Mouse (Mus musculus): Measurements from ENCODE around the gene Mrpl36.

Gene Mrpl36

DNA sequence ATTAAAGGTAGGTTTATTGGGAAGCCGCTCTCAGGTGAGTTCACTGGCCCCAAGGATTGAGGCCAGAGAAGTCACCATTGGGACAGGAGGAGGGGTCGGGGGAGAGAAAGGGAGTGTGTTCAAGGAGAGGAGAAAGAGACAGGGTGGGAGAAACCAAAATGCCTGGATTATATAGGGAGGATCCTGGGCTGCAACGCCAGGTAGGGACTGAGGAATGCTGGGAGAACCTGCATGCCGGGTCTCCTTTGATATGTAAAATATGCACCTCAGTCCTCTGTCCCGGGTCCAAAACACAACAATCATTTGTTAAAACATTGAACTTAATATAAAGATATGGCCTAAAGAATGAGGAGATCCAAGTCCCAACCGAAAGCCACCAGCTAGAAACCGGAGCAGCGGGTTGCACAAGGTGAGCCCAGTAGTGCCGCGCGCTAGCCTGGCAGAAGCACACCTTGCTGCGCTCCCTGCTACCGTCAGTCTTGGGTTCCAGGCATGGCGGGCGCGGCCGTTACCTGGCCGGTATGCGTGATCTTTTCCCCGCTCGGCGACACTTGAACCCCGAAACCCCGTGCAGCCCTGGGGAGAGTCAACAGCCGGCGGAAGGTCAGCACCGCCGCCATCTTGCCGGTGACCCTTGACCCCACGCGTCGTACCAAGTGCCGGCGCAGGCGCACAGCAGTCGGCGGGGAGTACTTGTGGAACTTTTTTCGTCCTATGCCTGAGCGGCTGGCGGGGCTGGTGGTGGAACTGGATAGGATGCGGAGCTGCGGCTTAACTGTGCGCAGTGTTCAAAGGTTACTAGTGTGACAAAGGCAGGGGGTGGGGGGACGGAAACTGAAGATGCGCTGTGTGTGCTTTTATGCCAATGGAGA is at the start of gene Mrpl36, which contains the start of gene Ndufs6:
Gene Mrpl36 (plus strand): TSS at position 687 of the 872 bp plus-strand sequence.
Gene Ndufs6 (minus strand): TSS at position 716 of the 872 bp plus-strand sequence.
- DNase-seq (ENCODE audit: low read depth in 2 of 2, low spot score in 2 of 2): peak; percentile 92

DNA sequence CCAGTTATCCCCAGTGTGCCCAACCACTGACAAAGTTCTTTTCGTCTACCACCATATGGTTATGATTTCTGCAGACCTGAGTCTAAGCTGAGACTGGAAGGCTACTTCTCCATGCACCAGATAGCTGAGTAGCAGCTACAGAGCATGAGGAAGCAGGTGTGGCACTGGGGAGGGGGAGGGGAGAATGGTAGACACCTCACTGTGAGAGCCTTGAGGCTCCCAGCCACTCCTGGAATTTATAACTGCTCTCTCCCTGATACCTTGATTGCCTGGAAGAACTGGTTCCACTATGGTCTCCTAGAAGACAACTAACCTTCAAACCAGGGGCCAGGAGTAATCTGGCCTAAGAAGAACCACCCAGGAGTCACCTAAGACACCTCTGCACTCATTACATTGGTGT is 49.1 kb upstream of the Mrpl36 start:
- DNase-seq (ENCODE audit: low read depth in 2 of 2, low spot score in 2 of 2): no peak

DNA sequence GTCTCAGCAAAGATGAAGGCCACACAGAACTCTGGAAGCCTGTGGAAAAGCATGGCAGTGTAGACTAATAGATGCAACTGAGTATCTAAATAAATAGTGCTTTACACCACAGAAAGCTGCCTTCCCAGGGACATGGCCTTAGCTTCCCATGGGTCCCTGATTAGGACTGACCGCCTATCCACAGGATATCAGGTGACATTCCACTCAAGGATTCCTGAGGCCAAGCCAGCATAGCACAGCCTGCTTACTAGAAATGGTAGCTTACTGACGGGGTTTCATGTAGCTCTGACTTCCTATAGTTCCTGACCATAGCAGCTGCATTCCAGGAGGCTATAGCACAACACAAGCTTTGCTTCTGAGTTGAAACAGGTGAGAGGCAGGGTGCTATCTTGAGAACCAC is 45.9 kb upstream of the Mrpl36 start:
- DNase-seq (ENCODE audit: low read depth in 2 of 2, low spot score in 2 of 2): no peak

DNA sequence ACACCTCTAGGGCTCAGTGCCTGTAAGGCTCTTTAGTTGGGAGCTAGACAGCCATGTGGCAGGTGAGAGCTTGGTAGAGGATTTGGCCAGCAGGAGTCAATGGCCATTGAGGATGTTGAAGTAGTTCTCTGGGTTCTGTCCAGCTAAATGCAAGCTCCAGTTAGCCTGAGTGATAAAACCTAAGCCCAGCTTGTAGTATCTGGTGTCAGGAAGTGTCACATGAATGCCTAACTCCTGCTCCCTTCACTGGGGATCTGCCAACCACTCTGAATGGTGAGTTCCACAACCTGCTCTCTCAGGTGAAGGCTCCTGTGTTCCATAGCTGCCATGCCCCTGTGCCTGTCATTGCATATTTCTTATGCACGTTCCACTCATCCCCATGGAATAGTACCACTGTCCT is 44.8 kb upstream of the Mrpl36 start:
- DNase-seq (ENCODE audit: low read depth in 2 of 2, low spot score in 2 of 2): no peak

DNA sequence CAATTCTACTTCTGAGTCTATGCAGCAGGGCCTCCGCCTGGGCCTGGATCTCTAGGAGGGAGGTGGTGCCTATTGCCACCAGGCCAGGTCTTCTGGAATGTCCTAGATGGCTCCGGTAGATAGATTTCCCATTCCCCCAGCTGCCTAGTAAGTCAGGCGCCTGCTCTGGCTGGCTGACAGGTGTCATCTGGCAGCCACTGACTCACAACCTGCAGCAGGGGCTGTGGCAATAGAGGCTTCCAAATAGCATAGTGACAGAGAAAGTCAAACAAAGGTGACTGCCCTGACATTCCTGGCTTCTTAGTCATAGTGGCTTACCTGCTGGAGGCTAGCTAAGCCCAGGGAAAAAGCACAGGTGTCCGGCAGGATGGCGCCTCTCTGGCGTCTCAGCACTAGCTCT is 38.1 kb upstream of the Mrpl36 start:
- DNase-seq (ENCODE audit: low read depth in 2 of 2, low spot score in 2 of 2): no peak

DNA sequence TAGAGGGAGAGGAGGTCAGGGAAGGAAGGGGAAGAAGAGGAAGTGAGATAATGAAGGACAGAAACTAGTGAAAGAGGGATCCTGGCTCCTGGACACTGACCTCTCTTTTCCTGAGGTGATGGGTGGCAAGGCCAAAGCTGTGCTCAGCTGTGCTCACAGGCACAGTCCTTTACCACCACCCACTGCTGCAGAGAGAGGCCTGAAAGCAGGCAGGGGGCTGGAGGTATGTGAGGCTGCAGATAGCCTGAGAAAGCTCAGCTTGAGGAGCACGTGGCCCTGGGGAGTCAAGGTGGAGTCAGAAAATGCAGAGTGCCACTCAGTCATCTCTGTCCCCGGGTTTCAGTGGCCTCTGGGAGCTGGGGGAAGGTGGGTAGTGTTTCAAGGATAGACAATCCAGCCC is 37.2 kb upstream of the Mrpl36 start:
- DNase-seq (ENCODE audit: low read depth in 2 of 2, low spot score in 2 of 2): no peak

DNA sequence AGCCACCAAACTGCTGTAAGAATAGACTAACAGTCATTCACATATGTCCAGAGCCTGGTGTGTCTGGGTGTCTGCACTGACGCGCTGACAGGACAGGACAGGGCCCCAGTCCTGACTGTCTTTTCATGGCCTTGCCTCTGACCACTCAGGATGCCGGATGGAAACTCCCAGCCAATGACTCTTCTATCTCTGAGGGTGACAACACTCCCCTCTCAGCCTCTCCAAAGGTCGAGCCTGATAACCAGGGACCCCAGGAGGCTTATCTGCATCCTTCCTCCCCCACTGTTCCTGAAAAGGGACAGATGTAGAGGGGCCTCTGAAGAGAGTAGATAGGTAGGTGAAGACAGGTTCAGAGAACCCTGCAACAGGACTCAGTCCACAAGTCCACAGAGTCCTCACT is 29.6 kb upstream of the Mrpl36 start:
- DNase-seq (ENCODE audit: low read depth in 2 of 2, low spot score in 2 of 2): no peak

DNA sequence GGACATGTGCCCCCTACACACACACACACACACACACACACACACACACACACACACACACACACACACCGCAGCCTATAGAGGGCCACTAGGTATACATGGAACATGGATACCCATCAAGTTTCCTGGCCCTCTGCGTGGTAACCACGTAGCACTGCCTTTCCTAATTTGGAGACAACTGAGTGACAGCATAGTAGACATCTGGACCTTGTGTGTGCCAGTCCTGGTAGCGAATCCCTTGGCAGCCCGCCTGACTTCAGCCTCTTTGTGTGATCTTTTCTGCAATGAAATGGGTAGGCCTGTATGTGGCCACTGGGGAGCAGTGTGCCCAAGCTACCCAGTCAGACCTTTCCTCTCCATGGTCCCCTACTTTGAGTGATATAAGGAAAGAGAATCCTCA is 29.0 kb upstream of the Mrpl36 start:
- DNase-seq (ENCODE audit: low read depth in 2 of 2, low spot score in 2 of 2): no peak

DNA sequence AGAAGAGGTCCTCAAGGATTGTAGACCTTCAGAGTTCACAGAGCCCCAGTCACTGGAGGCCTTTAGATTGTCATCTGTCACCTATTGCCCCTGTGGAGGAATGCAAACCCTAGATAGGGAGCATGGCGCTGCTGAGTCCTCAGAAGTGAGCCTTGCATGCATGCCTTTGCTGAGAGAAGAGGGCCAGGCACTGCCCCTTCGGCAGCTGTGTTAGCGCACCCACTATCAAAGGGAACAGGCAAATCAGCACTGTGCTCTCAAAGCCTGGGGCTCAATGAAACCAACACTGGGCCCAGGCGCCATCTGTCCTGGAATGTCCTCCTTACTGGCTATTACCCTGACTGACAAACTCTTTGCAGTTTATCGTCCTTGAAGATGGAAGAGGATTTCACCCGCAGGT is 23.6 kb upstream of the Mrpl36 start:
- no peak for DNase-seq (ENCODE audit: low read depth in 2 of 2, low spot score in 2 of 2)

DNA sequence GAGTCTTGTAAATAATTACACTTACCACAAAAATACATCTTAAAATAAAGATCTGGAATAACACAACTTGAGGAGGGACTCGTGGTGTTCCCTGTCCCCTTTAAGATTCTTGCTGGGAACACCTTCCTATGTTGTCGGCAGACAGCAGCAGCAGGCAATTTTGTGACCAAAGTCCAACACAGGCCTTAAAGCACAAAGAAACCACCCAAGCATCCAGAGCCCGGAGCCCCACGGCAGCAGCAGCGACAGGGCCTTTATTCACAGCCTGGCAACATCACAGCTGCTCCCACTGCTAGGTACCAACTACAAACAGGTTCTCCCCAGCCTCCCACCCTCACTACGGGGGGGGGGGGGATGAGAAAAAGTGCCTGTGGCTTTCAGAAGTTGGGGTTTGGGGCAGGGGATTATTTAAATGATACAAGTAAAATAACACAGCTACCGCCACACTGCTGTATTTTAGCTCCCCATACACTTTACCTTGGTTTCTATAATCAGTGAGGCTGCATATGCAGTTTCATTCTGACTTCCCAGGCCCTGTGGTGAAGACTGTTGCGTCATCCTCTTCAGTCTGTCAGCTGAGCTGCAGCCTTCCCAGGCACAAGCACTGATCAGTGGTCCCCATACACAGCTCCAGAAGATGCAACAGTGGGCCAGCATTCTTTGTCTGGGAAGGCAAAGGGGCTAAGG is 22.8 kb upstream of the Mrpl36 start:
- no peak for DNase-seq (ENCODE audit: low read depth in 2 of 2, low spot score in 2 of 2)

DNA sequence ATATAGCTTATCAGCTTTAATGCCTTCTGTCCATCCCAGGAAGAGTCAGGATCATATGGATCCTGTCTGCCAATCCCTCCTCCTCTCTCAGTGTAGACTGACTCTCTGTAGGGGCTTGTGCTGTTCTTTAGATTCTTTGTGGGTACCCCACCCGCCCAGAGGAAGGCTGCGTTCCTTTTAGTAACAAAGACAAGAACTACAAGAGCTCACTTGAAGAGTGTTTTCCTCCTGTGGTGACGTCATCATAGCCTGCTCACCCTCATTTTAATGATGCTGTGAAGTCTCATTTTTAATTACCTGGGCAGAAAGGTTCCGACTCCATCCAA is 22.3 kb upstream of the Mrpl36 start:
- DNase-seq (ENCODE audit: low read depth in 2 of 2, low spot score in 2 of 2): no peak

DNA sequence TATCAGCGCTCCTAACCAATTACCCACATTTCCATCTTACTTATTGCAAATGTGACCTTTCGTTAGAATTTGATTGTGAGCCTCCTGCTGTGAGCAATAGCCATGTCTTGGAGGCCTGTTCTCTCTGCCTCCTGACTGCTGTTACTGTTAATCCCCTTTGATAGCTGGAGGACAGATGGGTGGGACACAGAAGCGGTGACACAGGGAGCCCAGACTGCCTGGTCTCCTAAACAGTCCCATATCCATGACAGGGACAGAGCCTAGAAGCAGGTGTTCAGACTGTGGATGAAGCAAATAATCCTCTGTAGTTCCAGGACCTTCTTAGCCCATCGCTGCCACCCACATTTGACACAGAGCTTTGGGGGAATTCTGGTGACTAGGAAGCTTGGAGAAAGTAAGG is 21.9 kb upstream of the Mrpl36 start:
- no peak for DNase-seq (ENCODE audit: low read depth in 2 of 2, low spot score in 2 of 2)

DNA sequence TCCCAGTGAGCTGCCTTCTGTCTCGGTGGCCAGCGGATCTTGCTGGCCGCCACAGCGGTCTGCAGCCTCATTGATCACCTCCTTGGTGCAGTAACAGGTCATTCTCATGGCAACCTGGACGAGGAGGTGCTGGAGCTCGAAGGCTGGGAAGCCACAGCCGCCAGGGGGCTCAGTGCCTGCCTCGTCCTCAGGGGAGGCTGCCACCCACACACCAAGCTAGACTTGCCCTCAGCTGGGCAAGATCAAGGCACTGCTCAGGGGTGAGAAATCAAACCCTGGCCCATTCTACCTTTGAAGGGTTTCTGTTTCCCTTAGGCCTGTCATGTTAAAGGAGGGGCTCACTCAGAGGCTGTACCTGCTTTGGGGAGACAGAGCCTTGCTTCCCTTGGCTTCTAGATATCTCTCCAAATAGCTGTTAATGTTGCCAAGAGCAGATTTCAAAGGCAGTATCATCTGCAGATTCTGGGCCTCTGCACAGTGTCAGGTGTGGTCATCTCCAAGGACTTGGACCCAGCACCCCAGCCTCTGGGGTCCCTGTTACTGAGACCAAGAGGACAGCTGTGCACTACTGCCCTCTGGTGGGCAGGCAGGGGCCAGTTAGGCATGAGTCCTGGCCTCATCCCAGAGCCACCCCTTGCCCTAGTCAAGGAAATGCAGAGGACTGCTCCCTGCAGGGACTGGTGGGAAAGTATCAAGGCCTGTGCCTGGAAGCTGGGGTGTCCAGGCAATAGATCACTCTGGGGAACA is 18.0 kb upstream of the Mrpl36 start:
- DNase-seq (ENCODE audit: low read depth in 2 of 2, low spot score in 2 of 2): peak in 1 of 2 experiments; percentile 14

DNA sequence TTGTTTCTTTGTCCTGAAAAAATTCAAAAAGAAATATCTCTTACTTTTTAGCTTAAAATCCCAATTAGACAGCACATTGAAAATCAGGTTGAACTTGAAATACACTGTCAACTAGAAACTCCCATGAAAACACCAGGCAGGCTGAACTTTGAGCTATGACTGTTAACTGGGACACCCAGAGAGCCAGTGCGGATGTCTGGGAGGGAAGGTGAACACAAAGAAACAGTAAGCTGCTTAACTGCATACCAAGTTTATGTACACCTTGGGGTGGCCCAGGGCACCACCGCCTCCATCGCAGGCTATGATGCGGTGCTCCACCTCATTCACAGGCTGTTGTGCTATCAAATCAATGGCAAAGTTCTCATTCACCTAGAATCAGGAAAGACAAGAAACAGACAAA is 8.3 kb upstream of the Mrpl36 start:
- no peak for DNase-seq (ENCODE audit: low read depth in 2 of 2, low spot score in 2 of 2)

DNA sequence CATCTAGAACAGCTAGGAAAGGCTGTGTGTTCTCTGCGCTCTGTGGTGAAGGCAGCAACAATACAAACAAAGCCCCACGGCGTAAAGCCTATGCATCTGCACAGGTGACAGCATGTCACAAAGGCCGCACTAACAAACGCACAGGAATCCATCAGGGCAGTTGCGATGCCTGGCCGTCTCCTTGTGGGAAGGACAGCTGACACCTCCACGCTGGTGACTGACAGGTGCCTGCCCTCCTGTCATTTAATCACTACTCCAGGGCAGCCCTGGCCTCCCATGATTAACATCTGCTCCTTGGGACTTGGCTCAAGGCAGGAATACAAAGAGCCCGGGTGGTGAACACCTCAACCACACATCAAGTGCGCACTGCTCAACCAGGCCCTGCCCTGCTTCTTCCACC is 5.7 kb upstream of the Mrpl36 start:
- no peak for DNase-seq (ENCODE audit: low read depth in 2 of 2, low spot score in 2 of 2)

DNA sequence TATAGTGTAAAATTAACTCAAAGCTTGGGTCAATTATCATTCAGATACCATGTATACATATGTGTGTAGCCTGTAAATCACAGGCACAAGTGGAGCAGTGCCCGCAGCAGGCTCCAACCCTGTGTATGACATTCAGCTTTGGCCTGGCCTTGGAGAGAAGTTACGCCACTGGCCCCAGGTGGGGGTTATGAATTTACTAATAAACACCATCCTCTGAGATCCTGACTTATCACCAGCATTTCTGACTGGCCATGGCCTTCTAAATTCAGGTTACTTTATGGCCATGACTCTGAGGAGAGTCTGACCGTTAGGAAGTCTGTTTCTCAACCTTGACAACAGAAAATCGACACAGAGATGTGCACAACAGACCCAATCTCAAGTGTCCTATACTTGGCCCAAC is 4.9 kb upstream of the Mrpl36 start:
- no peak for DNase-seq (ENCODE audit: low read depth in 2 of 2, low spot score in 2 of 2)

DNA sequence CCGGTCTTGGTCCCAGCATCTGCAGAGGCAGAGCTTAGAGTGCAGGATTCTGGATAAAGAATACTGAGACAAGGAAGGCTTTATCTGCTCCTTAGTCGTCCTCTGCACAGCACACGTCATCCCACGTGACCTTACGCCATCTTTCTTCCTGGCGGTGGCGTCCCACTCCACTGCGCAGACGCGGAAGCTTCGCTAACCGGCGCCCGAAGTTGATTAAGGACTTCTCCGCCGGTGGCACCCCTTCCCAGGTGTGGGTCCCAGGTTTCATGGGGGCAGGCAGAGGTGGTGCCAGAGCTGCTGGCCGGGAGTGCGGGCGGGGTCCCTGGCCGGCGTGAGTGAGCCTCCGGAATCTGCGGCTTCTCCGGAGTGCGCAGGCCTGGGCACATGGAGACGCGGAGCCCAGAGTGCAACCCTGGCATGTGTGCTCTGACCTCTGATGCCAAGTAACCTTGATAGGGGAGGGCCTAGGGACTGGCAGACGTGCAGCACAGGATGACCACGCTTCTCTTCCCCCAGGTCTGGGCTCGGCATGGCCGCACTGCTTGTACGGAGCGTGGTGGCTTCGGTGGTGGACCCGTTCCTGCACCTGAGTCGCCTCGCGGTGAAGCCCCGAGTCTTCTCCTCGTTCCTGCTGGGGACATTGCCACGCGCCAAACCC is 2.7 kb downstream of the Mrpl36 start:
- peak; percentile 76 to 81 for DNase-seq (ENCODE audit: low read depth in 2 of 2, low spot score in 2 of 2)

DNA sequence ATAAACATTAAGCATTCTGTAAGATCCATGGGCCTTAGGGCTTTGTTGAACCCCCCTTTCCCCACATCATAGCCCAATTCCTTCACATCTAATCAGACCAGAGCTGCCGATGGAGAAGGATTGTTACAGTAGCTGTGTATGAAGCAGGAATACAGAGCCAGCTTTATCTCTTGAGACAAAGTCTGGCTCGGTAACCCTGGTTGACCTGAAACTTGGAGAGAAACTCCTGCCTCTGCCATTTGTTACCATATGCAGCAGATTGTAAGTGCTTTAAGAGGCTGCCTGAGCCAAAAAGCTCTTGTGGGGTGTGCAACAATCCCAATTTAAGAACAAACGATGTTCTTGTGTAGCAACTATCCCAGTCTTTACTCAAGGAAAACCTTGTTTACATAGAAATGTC is 3.4 kb downstream of the Mrpl36 start:
- no peak for DNase-seq (ENCODE audit: low read depth in 2 of 2, low spot score in 2 of 2)

DNA sequence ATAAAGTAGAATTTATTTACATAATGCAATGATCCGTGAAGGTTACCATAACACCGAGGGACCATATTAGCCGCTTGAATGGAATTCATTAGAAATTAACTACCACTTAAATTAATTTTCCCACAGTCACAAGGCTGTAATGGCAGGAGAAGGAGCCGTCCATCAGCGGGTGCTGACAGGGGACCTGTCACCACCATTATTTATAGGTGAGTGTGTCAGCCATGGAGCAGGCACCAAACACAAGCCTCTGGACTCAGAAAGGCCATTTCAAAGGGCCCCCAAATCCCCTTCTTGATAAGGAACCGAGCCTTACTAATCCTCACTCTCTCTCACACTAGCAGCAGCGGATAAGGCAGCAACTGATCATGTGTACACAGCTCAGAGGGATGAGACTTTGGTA is 8.4 kb downstream of the Mrpl36 start:
- DNase-seq (ENCODE audit: low read depth in 2 of 2, low spot score in 2 of 2): no peak

DNA sequence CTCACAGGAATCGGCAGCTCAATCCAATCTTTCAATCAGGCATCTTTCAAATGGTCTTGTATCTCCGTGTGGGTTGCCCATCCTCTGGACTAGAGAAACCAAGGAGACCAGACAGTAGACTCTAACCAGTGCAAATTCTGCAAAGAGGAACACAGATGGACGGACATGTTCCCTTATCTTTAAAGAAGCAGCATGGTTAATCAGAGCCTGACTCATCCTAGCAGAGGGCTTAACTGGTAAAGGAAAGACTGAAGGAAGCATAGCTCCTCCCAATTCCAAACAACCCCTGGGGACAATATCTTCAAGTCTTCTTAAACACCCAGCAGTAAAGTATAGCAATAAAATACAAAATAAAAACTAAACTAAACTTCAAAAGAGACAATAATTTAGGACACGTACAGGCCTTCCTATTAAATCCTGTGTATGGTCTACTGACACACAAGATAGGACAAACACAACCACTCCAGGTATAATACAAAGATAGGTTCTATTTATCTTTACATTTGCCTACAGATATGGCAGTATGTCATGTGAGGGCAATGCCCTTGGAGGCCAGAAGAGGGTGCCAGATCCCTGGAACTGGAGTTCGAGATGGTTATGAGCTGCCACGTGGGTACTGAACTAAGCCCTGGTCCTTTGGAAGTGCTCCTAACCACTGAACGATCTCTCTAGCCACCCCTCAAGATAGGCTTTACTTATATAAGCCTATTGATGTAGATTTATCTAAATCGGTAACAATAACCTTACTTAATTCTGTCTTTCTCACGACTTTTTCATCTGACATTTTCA is 17.0 kb downstream of the Mrpl36 start:
- peak in 1 of 2 experiments; percentile 15 for DNase-seq (ENCODE audit: low read depth in 2 of 2, low spot score in 2 of 2)

DNA sequence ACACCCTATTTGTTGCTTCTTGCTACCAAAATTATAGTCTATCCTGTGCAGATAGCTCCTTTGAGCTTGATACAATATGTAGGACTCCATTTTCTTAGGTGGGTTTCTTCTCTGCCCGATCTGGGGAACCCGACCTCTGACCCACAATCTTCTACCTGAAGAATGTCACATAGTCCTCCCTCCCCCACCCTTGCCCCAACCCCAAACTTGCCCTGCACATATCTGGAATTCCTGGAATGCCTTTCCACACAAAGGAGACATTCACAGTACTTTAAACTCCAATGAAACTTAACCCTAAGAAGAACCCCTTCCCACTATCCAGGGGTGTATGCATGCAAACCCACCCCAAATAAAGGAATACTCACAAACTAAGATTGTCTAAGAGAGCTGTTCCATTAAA is 17.8 kb downstream of the Mrpl36 start:
- no peak for DNase-seq (ENCODE audit: low read depth in 2 of 2, low spot score in 2 of 2)
